Mouse (Mus musculus) fibroblast of lung, adult 2 months (primary cell): ENCODE measurements at regions not wholly inside any gene's neighbourhood (a gene's known extent, or its start where the extent isn't known, plus 50 kb on each side); places are given as distances from the start of the nearest gene placed in this dataset.

ENCODE experiments used
- DNase-seq: peaks from one replicate; pipeline ENCODE4 v3.0.0-alpha.2; 2011; ENCODE audit warnings: low read depth

DNA sequence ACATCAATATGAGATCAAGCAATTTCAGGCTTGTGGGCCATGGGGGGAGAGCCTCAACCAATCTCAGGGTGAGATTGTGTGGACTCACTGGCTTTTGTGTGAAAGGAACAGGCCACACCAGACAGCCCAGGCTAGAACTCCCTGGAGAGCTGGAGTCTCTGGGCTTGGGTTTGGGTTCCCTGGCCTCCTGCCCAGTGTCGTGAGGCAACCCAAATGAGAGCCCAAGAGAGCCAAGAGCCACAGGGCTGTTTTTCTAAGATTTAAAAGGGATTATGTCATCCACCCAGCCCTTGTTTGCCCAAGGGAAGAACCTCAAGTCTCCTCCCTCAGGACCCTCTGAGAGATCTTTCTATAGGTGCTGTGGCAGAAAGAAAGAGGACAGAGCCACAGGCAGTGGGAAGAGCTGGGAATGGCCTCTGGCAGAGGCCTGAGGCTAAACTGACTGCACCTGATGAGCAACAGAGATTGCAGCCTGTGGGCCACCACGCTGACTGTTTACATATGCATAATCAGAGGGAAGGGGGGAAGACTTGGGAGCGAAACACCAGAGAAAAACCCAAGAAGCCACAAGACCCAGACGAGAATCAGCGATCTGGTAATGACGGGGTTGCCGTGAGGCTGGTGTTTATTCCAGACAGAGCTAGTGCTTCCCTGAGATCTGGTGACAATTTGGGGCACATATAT, 92.1 kb downstream of the Bcl2l11 start:
- no peak for DNase-seq

DNA sequence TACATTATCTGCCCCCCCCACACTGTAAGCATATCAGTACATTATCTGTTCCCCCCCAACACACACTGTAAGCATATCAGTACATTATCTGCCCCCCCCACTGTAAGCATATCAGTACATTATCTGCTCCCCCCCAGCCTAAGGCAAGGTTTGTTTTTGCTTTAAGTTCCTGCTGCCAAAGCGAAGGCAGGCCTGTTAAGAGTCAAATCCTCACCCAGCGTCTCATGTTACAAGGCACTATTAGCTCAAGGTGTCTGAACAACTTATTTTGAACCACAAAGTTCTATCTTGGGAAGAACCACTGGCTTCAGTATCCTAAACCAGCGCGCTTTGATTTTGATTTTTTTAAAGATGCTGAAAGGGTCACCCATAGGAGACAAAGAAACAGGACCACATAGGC, 93.1 kb downstream of the Bcl2l11 start:
- no peak for DNase-seq

DNA sequence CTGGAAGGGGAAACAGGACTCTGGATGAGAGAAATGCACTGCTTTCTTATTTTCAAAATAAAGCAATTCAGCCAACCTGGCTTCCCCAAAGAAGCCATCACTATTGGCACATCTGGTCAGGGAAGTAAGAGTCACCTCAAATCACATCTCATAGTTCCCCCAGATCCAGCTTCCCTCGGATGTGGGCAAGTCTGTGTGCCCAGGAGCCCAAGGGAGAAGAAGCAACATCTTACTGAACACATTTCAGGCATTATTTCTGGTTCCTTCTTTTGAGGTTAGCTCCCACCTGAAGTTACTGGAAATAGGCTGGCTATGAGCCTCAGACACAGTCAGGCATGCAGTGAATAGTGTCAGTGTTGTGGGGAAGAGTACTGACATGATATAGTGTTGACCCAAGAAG, 95.2 kb downstream of the Bcl2l11 start:
- DNase-seq = no peak

DNA sequence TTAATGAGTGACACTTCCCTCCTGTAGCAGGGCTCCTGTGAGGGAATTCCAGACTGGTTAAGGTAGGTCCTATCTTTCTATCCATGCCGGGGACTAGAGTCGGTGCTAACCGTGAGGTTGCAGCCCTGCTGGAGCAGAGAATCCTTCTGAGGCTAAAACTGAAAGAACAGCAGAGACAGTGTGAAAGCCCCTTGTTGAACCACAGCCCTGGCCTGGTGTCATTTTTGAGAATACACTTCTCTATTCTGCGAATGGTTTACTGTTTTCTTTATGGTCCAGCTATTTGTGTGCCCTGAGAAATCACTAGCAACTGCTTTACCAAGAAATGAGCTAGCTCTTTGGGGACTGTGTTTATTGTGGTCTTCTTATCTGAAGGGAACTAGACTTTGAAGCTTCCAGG, 95.8 kb downstream of the Bcl2l11 start:
- no peak for DNase-seq

DNA sequence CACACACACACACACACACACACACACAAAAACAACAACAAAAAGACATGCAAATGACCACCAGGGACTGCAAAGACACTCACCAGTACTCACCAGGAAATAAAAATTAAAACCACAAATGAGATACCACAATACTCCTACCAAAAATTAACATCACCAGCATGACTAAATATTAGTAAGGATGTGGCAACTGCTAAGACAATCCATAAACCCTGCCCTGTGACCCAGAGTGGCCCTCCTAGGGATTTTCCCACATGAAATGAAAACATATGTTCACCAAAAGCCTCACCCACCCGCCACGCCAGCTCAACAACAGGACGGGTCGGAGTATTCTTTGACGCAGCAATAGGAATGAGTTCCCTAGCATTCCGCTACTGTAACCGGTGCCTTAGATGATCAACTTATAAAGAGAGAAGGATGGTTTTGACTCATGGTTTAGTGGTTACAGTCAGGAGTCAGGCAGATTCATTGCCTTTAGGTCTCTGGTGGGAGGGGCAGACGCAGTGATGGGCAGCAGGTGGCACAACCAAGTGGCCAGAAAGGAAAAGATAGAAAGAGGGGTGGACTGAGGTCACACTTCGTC, 100.7 kb downstream of the Bcl2l11 start:
- no peak for DNase-seq

DNA sequence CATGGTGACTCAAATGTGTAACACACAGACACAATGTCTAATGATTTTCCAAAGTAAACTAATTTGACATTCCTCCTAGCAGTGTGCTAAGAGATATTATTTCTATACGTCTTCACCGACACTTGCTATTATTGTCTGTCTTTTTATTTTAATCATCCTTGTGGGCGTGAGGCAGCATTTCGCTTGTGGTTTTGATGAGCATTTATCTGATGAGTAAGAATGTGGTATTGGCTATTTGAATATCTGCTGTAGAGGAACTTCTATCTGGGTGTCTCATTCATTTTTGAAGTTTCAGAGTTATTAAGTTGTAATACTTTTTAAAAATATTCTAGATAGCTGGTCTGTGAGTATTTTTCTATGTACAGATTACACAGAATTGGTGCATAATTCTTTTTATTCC, 103.9 kb downstream of the Bcl2l11 start:
- no peak for DNase-seq

DNA sequence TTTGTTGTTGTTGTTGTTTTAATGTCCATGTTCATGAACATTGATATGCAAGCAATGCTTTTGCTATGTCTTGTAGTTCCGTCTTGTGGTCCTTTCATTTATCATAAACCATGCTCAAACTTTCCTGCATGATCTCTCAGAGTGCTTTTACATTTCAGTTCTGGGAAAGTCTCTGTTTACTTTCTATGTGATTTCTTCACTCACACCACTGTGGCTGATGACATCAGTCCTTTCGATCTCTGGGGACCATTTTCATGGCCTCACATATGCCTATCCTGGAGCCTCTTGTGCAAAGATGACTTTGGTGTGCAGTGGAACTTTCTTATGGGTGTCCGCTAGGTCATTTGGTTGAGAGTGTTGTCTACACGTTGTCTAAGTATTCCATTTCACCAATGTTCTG, 105.1 kb downstream of the Bcl2l11 start:
- no peak for DNase-seq

DNA sequence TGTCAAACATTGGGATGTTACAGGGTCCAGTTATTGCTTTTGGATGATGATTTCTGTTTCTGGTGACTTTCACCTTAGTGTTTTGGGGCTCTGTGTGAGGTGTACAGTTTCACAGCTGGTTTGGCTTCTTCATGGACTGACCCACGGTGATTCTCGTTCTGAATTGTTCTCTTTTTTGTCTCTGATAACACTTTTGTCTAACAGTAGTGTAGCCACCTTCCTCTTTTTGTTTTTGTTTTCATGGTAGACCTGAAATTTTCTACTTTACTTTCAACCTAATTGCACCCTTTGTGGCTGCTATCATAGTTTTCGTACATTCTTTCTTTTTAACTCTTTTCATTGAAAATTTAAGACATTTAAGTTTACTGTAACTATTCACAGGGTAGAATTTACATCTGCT, 105.5 kb downstream of the Bcl2l11 start:
- DNase-seq = no peak

DNA sequence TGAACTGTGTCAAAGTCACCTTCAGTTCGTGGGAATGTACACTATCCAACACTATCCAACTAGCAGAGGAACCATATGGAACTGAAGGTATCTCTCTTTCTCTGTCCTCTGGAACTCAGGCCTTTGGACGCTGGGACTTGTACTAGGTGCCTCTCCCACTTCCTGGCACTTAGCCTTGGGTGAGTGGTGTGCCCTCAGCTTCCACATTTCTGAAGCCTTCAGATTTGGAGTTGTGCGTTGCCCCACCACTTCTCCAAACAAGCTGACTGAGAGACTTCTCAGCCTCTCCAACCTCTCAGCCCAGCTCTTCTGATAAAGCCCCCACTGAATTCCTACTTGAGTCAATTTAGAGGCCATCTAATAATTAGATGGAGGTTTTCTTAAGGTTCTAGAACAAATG, 106.2 kb downstream of the Bcl2l11 start:
- DNase-seq = no peak

DNA sequence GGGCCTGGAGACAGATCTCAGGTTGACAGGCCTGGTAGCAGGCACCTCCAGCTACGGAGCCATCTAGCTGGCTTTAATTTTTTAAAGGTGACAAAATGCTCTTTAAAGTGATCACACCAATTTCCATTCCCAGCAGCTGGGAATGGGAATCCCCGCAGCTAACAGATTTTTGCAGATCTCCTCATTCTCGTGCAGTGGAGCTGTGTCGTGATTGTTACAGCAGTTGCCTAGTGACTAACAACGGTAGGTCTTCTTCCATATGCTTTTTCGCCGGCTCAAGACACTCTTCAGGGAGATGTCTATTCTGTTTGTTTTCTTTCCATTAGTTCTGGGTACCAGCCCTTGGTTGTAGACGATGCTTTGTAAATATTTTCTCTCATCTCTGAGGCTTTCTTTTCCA, 109.3 kb downstream of the Bcl2l11 start:
- DNase-seq = no peak

DNA sequence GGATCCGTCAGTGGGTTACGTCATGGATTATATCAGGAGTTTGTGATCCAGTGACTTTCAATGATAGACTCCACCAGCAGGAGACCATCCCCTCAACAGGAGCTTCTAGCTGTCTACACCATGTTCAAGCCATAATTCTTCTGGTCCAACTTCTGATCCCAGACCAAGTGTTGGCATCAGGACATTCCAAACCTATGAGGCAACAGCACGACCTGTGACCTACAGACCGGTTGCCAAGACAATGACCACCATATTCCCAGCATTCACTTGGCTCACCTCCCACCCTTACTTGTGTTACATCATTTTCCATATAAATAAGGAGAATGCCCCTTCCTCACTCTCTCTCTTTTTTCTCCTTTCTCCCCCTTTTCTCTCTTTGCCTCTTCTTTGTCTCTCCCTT, 113.6 kb downstream of the Bcl2l11 start:
- no peak for DNase-seq

DNA sequence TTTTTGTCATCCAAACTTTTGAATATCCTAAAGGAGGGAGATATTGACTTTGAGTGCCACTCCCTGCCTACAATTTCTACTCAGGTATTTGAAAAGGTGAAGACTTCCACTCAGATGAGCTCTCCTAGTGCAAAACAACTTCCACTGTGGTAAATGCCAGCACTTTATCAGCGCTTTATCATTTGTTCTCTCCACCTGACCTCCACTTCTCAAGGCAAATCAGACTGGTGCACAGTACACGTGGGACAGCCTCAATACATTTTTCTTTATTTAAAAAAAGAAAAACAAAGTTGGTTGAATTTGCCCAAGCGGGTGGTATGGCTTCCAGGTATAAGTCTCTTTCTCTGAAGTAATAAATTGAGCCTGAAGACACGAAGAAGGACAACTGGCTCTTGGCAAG, 114.2 kb downstream of the Bcl2l11 start:
- no peak for DNase-seq

DNA sequence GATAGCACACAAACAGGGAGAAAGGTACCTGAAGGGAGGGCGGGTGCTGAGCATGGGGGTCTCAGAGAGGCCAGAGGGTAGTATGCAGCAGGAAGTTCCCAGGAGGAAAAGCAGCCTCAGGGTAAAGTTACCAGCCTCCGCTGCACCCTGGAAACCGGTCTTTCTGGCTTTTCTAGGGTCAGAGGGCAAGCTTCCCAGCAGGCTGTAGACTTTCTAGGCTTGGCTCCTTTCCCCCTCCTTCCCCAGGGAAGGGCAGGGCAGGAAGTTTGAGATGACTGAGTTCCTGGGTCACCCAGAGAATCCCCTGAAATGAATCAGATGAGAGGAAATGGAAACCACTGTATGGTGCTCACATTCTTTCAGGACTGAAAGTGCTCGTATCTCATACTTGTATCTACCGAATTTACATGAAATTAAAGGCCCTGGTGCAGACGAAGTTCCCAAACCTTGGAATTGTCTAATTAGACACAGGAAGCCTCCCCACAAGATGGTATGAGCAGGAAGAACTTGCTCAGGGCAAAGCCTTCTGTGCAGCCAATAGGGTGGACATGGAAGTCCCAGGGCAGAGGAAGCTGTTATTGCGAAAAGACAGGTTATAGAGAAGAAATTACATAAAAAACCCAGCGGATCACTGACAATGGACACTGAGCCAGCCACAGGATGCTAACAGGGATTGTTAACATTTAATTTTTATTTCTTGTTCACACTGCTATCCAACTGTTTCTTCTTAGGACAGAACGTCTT, 114.9 kb downstream of the Bcl2l11 start:
- no peak for DNase-seq

DNA sequence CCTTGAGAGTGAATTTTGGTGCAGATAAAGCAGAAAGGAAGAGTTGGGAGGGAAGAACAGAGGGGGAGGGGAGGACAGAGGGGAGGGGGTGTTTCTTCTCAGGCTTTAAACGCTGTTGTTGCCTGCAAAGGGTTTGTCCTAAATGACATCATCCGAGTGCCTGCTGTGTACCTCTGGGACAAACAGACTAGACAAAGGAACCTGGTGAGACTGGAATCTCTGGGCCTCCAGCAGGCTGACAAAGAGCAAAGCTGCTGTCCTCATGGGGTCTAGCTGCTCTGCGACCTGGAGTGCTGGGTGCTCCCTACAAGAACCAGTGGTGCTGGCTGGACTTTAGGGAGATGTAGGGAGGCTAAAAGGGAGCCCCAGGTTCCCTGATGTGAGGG, 115.4 kb downstream of the Bcl2l11 start:
- no peak for DNase-seq

DNA sequence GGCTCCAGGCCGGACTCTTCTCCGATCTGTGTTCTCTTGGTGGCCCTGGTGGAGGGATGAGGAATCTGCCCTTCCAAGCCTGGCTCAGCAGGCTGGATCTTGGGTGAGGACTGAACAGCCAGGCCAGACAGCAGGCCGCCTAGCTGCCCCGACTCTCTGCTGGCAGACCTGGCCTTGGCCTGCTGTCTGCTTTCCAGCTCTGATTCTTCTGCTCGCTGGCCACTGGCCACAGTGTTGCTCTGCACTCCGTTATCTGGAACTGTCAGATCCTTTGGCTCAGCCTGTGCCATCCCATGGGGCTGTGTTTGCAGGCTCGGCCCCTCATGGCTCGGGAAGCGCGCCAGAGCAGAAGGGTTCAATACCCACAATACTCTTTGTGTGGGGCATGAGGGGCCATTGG, 119.7 kb downstream of the Bcl2l11 start:
- DNase-seq = no peak

DNA sequence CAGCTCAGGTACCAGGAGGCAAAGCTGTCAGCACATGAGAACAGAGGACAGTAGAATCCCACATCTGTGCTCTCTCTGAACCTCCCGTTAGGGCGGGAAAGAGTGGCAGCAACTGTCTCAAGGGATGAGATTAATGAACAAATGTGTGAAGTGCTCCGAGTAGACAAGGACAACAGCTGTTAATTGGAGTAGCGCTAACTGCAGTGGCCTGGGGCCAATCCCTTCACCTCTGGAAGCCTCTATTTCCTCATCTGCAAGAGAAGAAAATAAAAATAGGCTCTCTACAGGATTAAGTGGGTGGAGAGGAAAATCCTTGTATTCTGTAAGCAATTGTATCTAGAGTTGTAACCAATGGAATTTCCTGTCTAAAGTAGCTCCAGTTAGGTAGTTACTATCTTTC, 122.1 kb downstream of the Bcl2l11 start:
- no peak for DNase-seq

DNA sequence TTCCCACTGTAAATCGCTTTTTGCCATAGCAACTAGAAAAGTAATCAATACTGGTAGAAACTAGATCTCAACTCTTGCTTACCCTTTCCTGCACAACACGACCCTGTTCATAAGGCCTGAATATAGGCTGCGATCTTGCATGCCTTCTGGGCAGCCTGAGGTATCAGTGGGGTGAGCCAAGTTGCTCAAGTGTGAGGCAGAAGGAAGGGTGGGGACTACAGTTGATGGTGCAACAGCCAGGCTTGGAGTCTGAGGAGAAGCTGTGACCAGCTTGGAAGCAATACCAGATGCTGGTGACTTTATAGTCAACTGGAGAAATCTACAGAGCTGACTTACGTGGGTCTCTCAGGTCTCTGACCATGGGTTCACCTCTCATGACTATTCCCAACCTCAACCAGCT, 123.3 kb downstream of the Bcl2l11 start:
- no peak for DNase-seq

DNA sequence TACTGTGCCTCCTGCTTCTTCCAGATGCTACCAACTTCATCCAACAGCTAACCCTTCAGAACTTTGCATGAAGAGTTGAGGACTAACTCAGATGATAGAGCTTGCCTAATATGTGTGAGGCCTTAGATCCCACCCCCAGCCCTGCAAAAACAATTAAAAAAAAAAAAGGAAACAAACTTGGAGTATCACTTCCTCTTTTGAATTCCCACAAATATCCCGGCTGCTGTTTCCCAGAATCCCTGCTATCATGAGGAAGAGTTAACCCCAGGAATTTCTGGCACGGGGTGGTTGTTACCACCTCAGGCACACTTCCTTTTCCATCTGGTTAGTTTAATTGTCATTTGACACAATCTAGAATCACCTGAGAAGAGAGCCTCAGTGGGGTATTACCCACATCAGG, 123.8 kb downstream of the Bcl2l11 start:
- no peak for DNase-seq

DNA sequence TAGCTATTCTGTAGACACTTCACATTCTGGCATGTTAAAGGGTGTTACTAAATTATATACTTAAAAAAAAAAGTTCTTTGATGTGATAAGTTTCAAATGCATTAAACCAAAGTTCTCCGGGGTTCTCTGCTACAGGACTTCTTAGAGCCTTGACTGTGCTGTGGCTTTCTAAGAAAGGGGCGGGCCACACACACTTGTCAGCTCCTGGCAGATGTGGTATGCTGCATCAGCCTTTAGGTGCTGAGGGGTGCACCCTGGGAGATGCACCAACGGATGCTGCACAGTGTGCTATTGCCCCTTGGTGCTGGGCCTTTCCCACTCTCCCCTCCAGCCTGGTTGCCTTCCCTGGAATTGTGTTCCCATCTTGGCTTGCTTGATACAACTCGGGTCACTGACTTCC, 125.0 kb downstream of the Bcl2l11 start:
- DNase-seq = no peak

DNA sequence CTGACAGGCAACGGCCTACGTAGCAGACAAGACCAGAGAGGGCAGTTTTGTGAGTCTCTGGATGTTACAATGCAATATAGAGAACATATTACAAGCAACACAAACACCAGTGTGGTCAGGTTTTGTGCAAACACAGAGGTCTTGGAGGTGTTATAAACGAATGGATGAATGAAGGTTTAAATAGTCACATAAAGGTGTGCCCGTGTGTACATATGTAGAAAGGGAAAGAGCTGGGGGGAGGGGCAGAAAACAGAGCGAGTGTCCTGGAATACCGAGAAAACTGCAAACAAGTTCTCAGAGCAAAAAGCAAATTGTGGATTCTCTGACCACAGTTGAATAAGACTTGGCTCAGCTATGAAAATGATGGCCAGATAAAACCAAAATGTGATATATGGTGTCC, 130.8 kb downstream of the Bcl2l11 start:
- DNase-seq = no peak

DNA sequence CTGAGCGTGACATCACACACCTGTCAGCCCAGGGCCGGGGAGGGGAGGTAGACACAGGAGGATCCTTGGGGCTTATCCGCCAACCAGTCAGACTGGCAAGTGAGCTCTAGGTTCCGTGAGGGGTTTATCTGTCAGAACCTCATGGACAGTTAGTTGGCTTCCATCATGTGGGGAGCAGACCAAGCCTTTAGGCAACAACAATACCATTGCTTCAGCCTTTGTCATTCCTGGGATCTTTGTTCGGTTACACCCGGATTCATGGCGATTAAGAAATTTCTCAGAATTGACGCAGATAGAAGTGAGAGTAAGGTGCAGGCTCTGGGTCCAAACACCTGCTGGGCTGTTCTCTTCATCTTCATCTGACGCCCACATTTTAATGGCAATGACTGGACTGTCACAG, 131.4 kb downstream of the Bcl2l11 start:
- DNase-seq = no peak

DNA sequence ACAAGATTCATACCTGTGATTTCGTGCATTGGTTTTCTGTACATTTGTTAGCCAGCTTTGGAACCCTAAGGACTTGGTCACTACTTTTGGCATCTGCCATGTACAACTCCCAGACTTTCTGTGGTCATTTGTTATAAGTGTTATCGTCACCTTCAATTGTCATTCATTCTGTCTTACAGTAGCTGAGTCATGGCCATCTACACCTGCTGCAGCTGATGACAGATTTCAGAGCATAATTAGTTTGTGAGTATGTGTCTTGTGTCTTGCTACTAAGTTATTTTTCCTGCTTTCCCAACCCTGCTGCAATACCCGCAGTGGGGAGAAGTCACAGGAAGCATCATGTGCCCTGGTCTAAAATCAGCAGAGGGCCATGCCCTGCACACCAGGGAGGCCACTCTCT, 138.0 kb downstream of the Bcl2l11 start:
- no peak for DNase-seq
